Mouse (Mus musculus) G1E (cell line): ENCODE data around the gene Narf.

Source experiments
- CTCF ChIP-seq: IDR thresholded peaks from 2 replicates; pipeline ENCODE4 v1.5.1; 2012; ENCODE audit warnings: low read depth, low read length, inconsistent platforms, mixed read lengths
- GATA1 ChIP-seq: IDR thresholded peaks from 2 replicates; pipeline ENCODE4 v1.6.1; 2012; ENCODE audit warnings: borderline replicate concordance, low read length, inconsistent platforms, mixed read lengths
- GATA2 ChIP-seq: IDR thresholded peaks from 2 replicates; pipeline ENCODE4 v1.6.1; 2012; ENCODE audit warnings: low read depth, low read length, inconsistent platforms, borderline replicate concordance
- POLR2AphosphoS5 ChIP-seq: IDR thresholded peaks from 2 replicates; pipeline ENCODE4 v1.6.1; 2012; ENCODE audit warnings: low read depth, low read length, inconsistent platforms; ENCODE audit not compliant: insufficient replicate concordance

DNA sequence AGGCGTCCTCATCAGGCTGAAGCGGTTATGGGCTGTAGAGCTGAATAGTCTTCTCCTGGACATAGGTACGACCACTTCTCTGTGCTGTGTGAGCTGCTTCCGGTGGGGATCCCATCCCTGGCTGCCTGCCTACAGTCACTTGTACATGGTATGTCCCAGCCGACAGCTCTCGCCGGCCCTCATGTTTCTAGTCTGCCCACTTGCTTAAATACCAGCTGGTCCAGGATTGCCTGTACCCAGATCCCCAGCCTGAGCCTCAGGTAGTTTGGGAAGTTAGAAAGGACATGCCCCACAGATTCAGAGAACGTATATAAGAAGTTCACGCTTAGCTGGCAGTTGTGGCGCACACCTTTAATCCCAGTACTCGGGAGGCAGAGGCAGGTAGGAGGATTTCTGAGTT, 17.3 kb upstream of the Narf start:
- TF ChIP-seq GATA1 (no peak), POLR2AphosphoS5 (no peak), CTCF (no peak), GATA2 (no peak)
